Mouse (Mus musculus) liver, embryonic 16.5 days (tissue): ENCODE results near the gene Cdh6. TPM values are rescaled to one million over a fixed set of nuclear protein-coding genes. Genes with fewer than 3 reads are reported as not detected.

ENCODE experiments used
- ATAC-seq: fragments of 200-750 bp; cut with Nextera tagmentation; 2 replicates; pipeline ENCODE4 v1.8.0; 2017; ENCODE audit warnings: low read depth, mild to moderate bottlenecking, moderate number of reproducible peaks, moderate library complexity
- H3K27ac ChIP-seq: fragments of 300-500 bp; sonication (generic); 2 replicates; pipeline ENCODE4 v1.5.1; 2014; ENCODE audit warnings: mild to moderate bottlenecking, low read length
- H3K27me3 ChIP-seq: fragments of 300-500 bp; sonication (generic); 2 replicates; pipeline ENCODE4 v1.6.1; 2014; ENCODE audit warnings: low read depth, low read length, mixed read lengths; ENCODE audit not compliant: control insufficient read depth, insufficient read depth
- H3K36me3 ChIP-seq: fragments of 300-500 bp; sonication (generic); 2 replicates; pipeline ENCODE4 v1.6.1; 2014; ENCODE audit warnings: mild to moderate bottlenecking; ENCODE audit not compliant: control insufficient read depth, insufficient read depth
- H3K4me1 ChIP-seq: fragments of 300-500 bp; sonication (generic); 2 replicates; pipeline ENCODE4 v1.6.1; 2014; ENCODE audit warnings: low read depth, low read length, mixed read lengths; ENCODE audit not compliant: control insufficient read depth
- H3K4me2 ChIP-seq: fragments of 300-500 bp; sonication (generic); 2 replicates; pipeline ENCODE4 v1.6.1; 2014; ENCODE audit warnings: low read depth, low read length, mixed read lengths
- H3K4me3 ChIP-seq: fragments of 300-500 bp; sonication (generic); 2 replicates; pipeline ENCODE4 v1.5.1; 2014; ENCODE audit warnings: low read depth, mild to moderate bottlenecking, low read length
- H3K9ac ChIP-seq: fragments of 300-500 bp; sonication (generic); 2 replicates; pipeline ENCODE4 v1.6.1; 2014; ENCODE audit warnings: low read depth, low read length
- H3K9me3 ChIP-seq: fragments of 300-500 bp; sonication (generic); replicated peaks from 2 replicates; pipeline ENCODE4 v1.6.1; 2016; ENCODE audit warnings: low read length; ENCODE audit not compliant: control insufficient read depth
- WGBS: fragments of 180-500 bp; shearing (Covaris S2); extraction: QIAGEN DNeasy Blood & Tissue Kit; methylation state at CpG from one replicate; pipeline ENCODE4 v1.1.7; 2014; ENCODE audit not compliant: insufficient replicate concordance; 5-methylcytosine and 5-hydroxymethylcytosine counted together
- polyA plus RNA-seq: library from polyadenylated mRNA; unstranded; fragments of >200 nt; fragmentation: Nextera tagmentation; extraction: Ambion mirVana; gene quantifications from 2 replicates; pipeline ENCODE4 v1.2.1, GENCODE M21; 2015

Cdh6 gene
- polyA plus RNA-seq, 1 experiment from 2014 or later: 0.19 TPM

GRCm38 (mm10) chr15:13084746-13085145 is 88.7 kb downstream of the Cdh6 start:
- Histone ChIP-seq H3K27me3 (no peaks in the 10 kb centered on the region), H3K9me3 (no peaks in the 10 kb centered on the region), H3K9ac (no peak overlapping the region), H3K4me1 (no peaks in the 10 kb centered on the region), H3K27ac (no peak overlapping the region), H3K4me2 (no peak overlapping the region), H3K4me3 (no peak overlapping the region), H3K36me3 (no peaks in the 10 kb centered on the region)
- 67% methylated on average over 9 of the region's 9 CpGs for WGBS
- ATAC-seq: no peak

- no peaks in the 10 kb centered on the region for H3K27me3 ChIP-seq
- H3K36me3 ChIP-seq: no peaks in the 10 kb centered on the region
- H3K4me3 ChIP-seq: no peak overlapping the region
- ATAC-seq: no peak
- WGBS: 58% methylated on average over 8 of the region's 8 CpGs
- H3K4me1 ChIP-seq: no peaks in the 10 kb centered on the region
- no peak overlapping the region for H3K27ac ChIP-seq
- no peak overlapping the region for H3K9ac ChIP-seq
- no peaks in the 10 kb centered on the region for H3K9me3 ChIP-seq
- no peak overlapping the region for H3K4me2 ChIP-seq
Measured at GRCm38 (mm10) chr15:13076908-13077669, 96.4 kb downstream of the Cdh6 start.

DNA sequence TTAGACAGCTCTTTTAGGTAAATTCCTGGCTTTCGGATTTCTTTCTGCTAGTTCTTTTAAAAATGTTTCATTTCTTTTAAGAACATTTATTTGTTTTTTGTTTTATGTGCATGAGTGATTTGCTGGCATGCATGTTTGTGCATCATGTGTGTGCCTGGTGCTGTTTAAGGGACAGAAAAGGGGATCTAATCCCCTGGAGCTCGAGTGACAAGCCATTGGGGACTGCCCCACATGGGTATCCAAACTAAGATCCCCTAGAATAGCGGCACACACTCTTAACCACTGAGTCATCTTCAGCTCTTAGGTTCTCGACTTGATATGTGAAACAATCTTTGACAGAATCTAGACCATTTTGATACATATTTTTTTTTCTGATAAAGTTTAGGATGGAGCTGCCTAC is 99.4 kb downstream of the Cdh6 start:
- no peaks in the 10 kb centered on the region for H3K27me3 ChIP-seq
- H3K9ac ChIP-seq: no peak overlapping the region
- ATAC-seq: no peak
- H3K36me3 ChIP-seq: no peaks in the 10 kb centered on the region
- no peaks in the 10 kb centered on the region for H3K9me3 ChIP-seq
- no peak overlapping the region for H3K27ac ChIP-seq
- WGBS: 44% methylated on average over 4 of the region's 4 CpGs
- no peaks in the 10 kb centered on the region for H3K4me1 ChIP-seq
- no peak overlapping the region for H3K4me2 ChIP-seq
- H3K4me3 ChIP-seq: no peak overlapping the region

- Histone ChIP-seq H3K9ac (no peak overlapping the region), H3K4me1 (no peaks in the 10 kb centered on the region), H3K27ac (no peak overlapping the region), H3K36me3 (no peaks in the 10 kb centered on the region), H3K9me3 (no peaks in the 10 kb centered on the region), H3K27me3 (no peaks in the 10 kb centered on the region), H3K4me3 (no peak overlapping the region), H3K4me2 (no peak overlapping the region)
- no peak for ATAC-seq
Measured at GRCm38 (mm10) chr15:13068213-13068516, 105.3 kb downstream of the Cdh6 start.

DNA sequence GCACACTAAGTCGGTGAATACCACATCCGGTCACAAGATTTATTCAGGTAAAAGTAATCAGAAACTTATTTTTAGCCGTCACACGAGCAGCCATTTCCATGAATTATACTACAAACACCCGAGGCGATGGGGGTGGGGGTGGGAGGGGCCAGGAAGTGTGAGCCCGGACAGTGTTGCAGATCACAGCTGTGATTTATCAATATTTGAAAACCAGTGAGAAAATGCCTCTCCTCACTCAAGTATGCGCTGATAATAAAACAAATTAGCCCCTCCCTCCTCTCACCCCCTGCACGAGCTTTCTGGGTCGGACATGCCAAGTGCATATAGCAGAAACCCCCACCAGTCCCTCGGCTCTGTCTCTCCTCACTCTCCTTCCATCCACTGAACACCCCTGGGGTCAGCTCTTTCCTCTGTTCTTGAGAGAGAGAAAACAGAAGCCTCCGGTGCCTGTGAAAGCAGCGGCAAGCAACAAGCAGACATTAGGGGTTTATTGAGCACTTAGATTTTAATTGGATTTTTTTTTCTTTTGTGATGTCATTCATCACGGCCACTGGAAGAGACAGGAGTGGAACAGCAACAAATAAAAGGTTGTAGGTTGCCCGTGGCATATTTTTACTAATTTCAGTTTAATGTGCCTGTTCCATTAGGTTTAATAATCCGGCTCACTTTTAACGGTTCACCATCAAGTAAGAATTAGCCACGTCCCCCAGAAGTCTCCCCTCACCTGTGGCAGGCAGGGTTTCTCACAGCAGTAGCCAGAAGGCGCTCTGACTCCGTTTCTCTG is 105.9 kb downstream of the Cdh6 start:
- no peaks in the 10 kb centered on the region for H3K36me3 ChIP-seq
- no peak overlapping the region for H3K9ac ChIP-seq
- peak overlapping the region; percentile 7; the same call in 1 of the 2 replicates for H3K4me2 ChIP-seq
- no peaks in the 10 kb centered on the region for H3K27me3 ChIP-seq
- no peak for ATAC-seq
- H3K4me3 ChIP-seq: no peak overlapping the region
- no peak overlapping the region for H3K27ac ChIP-seq
- H3K4me1 ChIP-seq: no peaks in the 10 kb centered on the region
- 50% methylated on average over 20 of the region's 20 CpGs for WGBS
- no peaks in the 10 kb centered on the region for H3K9me3 ChIP-seq

- Histone ChIP-seq H3K4me1 (no peaks in the 10 kb centered on the region), H3K9me3 (no peaks in the 10 kb centered on the region), H3K9ac (no peak overlapping the region), H3K36me3 (no peaks in the 10 kb centered on the region), H3K27ac (no peak overlapping the region), H3K27me3 (no peaks in the 10 kb centered on the region), H3K4me3 (no peak overlapping the region), H3K4me2 (no peak overlapping the region)
- no peak for ATAC-seq
- WGBS: 60% methylated on average over 9 of the region's 9 CpGs
Measured at GRCm38 (mm10) chr15:13066765-13067164, 106.7 kb downstream of the Cdh6 start.

DNA sequence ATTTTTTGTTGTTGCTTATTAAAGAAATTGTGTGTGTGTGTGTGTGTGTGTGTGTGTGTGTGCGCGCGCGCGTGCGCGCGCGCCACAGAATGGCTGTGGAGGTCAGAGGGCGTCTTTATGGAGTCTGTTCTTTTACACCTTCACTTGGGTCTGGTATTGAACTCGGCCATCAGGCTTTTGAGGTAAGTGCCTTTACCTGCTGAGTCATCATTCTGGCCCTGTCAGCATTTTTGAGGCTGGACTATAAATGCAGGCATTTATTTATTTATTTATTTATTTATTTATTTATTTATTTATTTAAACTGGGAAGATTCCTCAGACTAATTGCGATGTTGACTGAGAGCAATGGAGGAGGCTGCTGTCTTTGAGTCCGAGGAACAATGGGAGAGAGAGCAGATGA is 109.8 kb downstream of the Cdh6 start:
- Histone ChIP-seq H3K4me3 (no peak overlapping the region), H3K9me3 (no peaks in the 10 kb centered on the region), H3K4me2 (no peak overlapping the region), H3K27ac (no peak overlapping the region), H3K36me3 (no peaks in the 10 kb centered on the region), H3K27me3 (no peaks in the 10 kb centered on the region), H3K9ac (no peak overlapping the region), H3K4me1 (no peaks in the 10 kb centered on the region)
- 87% methylated on average over 13 of the region's 13 CpGs for WGBS
- no peak for ATAC-seq

- WGBS: 50% methylated on average over 5 of the region's 5 CpGs
- Histone ChIP-seq H3K4me3 (no peak overlapping the region), H3K36me3 (no peaks in the 10 kb centered on the region), H3K27me3 (no peaks in the 10 kb centered on the region), H3K27ac (no peak overlapping the region), H3K9me3 (no peaks in the 10 kb centered on the region), H3K4me2 (no peak overlapping the region), H3K4me1 (no peaks in the 10 kb centered on the region), H3K9ac (no peak overlapping the region)
- no peak for ATAC-seq
Measured at GRCm38 (mm10) chr15:13057728-13058127, 115.7 kb downstream of the Cdh6 start.

DNA sequence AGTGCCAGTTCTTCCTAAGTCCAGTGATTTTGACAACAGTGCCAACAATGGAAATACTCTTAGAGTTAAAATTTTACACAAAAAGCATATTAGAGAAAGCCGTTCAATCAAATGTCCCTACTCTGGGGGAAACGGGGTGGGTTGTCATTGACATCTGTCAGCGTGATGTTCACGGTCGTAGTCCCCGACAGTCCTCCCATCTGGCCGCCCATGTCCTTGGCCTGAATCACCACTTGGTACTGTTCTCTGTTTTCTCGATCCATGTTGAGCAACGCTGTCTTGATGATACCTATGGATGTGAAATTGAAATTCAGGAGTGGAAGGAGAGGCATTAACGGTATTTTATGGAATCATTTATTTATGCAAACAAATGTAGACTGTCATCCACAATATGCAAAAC is 116.2 kb downstream of the Cdh6 start:
- 80% methylated on average over 10 of the region's 10 CpGs for WGBS
- ATAC-seq: no peak
- no peak overlapping the region for H3K9ac ChIP-seq
- no peak overlapping the region for H3K4me2 ChIP-seq
- H3K27me3 ChIP-seq: no peaks in the 10 kb centered on the region
- no peak overlapping the region for H3K27ac ChIP-seq
- H3K4me3 ChIP-seq: no peak overlapping the region
- H3K9me3 ChIP-seq: no peaks in the 10 kb centered on the region
- no peaks in the 10 kb centered on the region for H3K4me1 ChIP-seq
- no peaks in the 10 kb centered on the region for H3K36me3 ChIP-seq
